Mouse (Mus musculus) retina, embryonic 14.5 days (tissue): Measurements from ENCODE around the gene Il1rl2.
"Not testable (repeated sequence)": the region's sequence is repeated elsewhere in the genome, so short reads cannot be mapped to it uniquely, and the experiment has no call there.

Source experiments
- DNase-seq: peaks from one replicate; pipeline ENCODE4 v3.0.0-alpha.2; 2015; ENCODE audit warnings: low spot score

The Il1rl2 gene

GRCm38 (mm10) chr1:40324457-40324856, at the start of gene Il1rl2:
Gene Il1rl2, plus strand, starts transcription at chr1:40324610.
- no peak for DNase-seq

GRCm38 (mm10) chr1:40275285-40276013, 49.0 kb upstream of the Il1rl2 start:
- no peak for DNase-seq

- DNase-seq: no peak
Measured at GRCm38 (mm10) chr1:40277944-40278343, 46.5 kb upstream of the Il1rl2 start.

- DNase-seq: no peak
Measured at GRCm38 (mm10) chr1:40278720-40279119, 45.7 kb upstream of the Il1rl2 start.

GRCm38 (mm10) chr1:40279182-40279743, 45.1 kb upstream of the Il1rl2 start:
- DNase-seq: no peak

- DNase-seq: no peak
Measured at GRCm38 (mm10) chr1:40281950-40282349, 42.5 kb upstream of the Il1rl2 start.

GRCm38 (mm10) chr1:40282394-40282793, 42.0 kb upstream of the Il1rl2 start:
- no peak for DNase-seq

- DNase-seq: no peak
Measured at GRCm38 (mm10) chr1:40283995-40284394, 40.4 kb upstream of the Il1rl2 start.

- no peak for DNase-seq
Measured at GRCm38 (mm10) chr1:40290489-40291255, 33.7 kb upstream of the Il1rl2 start.

- DNase-seq: no peak
Measured at GRCm38 (mm10) chr1:40292231-40292630, 32.2 kb upstream of the Il1rl2 start.

GRCm38 (mm10) chr1:40293891-40294290, 30.5 kb upstream of the Il1rl2 start:
- no peak for DNase-seq

- no peak for DNase-seq
Measured at GRCm38 (mm10) chr1:40294824-40295223, 29.6 kb upstream of the Il1rl2 start.

- DNase-seq: no peak
Measured at GRCm38 (mm10) chr1:40298053-40298452, 26.4 kb upstream of the Il1rl2 start.

- no peak for DNase-seq
Measured at GRCm38 (mm10) chr1:40303179-40303866, 21.1 kb upstream of the Il1rl2 start.

GRCm38 (mm10) chr1:40304321-40304720, 20.1 kb upstream of the Il1rl2 start:
- not testable (repeated sequence) for DNase-seq

GRCm38 (mm10) chr1:40306111-40306510, 18.3 kb upstream of the Il1rl2 start:
- DNase-seq: no peak

- no peak for DNase-seq
Measured at GRCm38 (mm10) chr1:40311123-40311522, 13.3 kb upstream of the Il1rl2 start.

- DNase-seq: no peak
Measured at GRCm38 (mm10) chr1:40311625-40312024, 12.8 kb upstream of the Il1rl2 start.

GRCm38 (mm10) chr1:40314016-40314415, 10.4 kb upstream of the Il1rl2 start:
- no peak for DNase-seq

- no peak for DNase-seq
Measured at GRCm38 (mm10) chr1:40317657-40318056, 6.8 kb upstream of the Il1rl2 start.

- no peak for DNase-seq
Measured at GRCm38 (mm10) chr1:40321824-40322223, 2.6 kb upstream of the Il1rl2 start.

- no peak for DNase-seq
Measured at GRCm38 (mm10) chr1:40322543-40322942, 1.9 kb upstream of the Il1rl2 start.
